Mouse (Mus musculus): ENCODE data around the gene Prss43. TPM values are rescaled to one million over a fixed set of nuclear protein-coding genes. Genes with fewer than 3 reads are reported as not detected.

Prss43 gene
- total and polyA plus RNA-seq, 3 experiments: not detected

Other genes with a start within 250 kb of the Prss43 start
- 0.33 and 0.58 TPM in 2 replicates for gene Nradd, start 202.2 kb upstream of the Prss43 start, total RNA-seq (2012; rRNA removed)
- gene Nradd, start 202.2 kb upstream of the Prss43 start, polyA plus RNA-seq (2012; ENCODE audit: insufficient read depth in 1 of 2, insufficient read length in 2 of 2, low read depth in 1 of 2, low replicate concordance in 2 of 2, missing spikeins in 1 of 2): 1 to 10 TPM in 1 of 2 experiments, not detected in 1; 1.1 TPM
- 7.0 and 9.3 TPM in 2 replicates for gene Nbeal2, start 172.5 kb upstream of the Prss43 start, total RNA-seq (2012; rRNA removed)
- 10 to 100 TPM in 1 of 2 experiments, not detected in 1; 17.2 TPM for gene Nbeal2, start 172.5 kb upstream of the Prss43 start, polyA plus RNA-seq (2012; ENCODE audit: insufficient read depth in 1 of 2, insufficient read length in 2 of 2, low read depth in 1 of 2, low replicate concordance in 2 of 2, missing spikeins in 1 of 2)
- 122 and 129 TPM in 2 replicates for gene Ccdc12, start 170.2 kb upstream of the Prss43 start, total RNA-seq (2012; rRNA removed)
- gene Ccdc12, start 170.2 kb upstream of the Prss43 start, polyA plus RNA-seq (2012; ENCODE audit: insufficient read depth in 1 of 2, insufficient read length in 2 of 2, low read depth in 1 of 2, low replicate concordance in 2 of 2, missing spikeins in 1 of 2): 100 to 1,000 TPM in 1 of 2 experiments, not detected in 1; 112 TPM
- not detected in 2 replicates for gene Myl3, start 84.8 kb upstream of the Prss43 start, total RNA-seq (2012; rRNA removed)
- gene Myl3, start 84.8 kb upstream of the Prss43 start, polyA plus RNA-seq (2012; ENCODE audit: insufficient read depth in 1 of 2, insufficient read length in 2 of 2, low read depth in 1 of 2, low replicate concordance in 2 of 2, missing spikeins in 1 of 2): not detected
- 0.15 and 0.33 TPM in 2 replicates for gene Pth1r, start 79.5 kb upstream of the Prss43 start, total RNA-seq (2012; rRNA removed)
- under 1 TPM in 1 of 2 experiments, not detected in 1; 0.77 TPM for gene Pth1r, start 79.5 kb upstream of the Prss43 start, polyA plus RNA-seq (2012; ENCODE audit: insufficient read depth in 1 of 2, insufficient read length in 2 of 2, low read depth in 1 of 2, low replicate concordance in 2 of 2, missing spikeins in 1 of 2)
- not detected in 2 replicates for gene Prss42, start 28.5 kb upstream of the Prss43 start, total RNA-seq (2012; rRNA removed)
- gene Prss42, start 28.5 kb upstream of the Prss43 start, polyA plus RNA-seq (2012; ENCODE audit: insufficient read depth in 1 of 2, insufficient read length in 2 of 2, low read depth in 1 of 2, low replicate concordance in 2 of 2, missing spikeins in 1 of 2): not detected
- not detected in 2 replicates for gene Prss44, start 12.7 kb upstream of the Prss43 start, total RNA-seq (2012; rRNA removed)
- not detected for gene Prss44, start 12.7 kb upstream of the Prss43 start, polyA plus RNA-seq (2012; ENCODE audit: insufficient read depth in 1 of 2, insufficient read length in 2 of 2, low read depth in 1 of 2, low replicate concordance in 2 of 2, missing spikeins in 1 of 2)
- not detected in 2 replicates for gene Prss45, start 7.9 kb downstream of the Prss43 start, total RNA-seq (2012; rRNA removed)
- not detected for gene Prss45, start 7.9 kb downstream of the Prss43 start, polyA plus RNA-seq (2012; ENCODE audit: insufficient read depth in 1 of 2, insufficient read length in 2 of 2, low read depth in 1 of 2, low replicate concordance in 2 of 2, missing spikeins in 1 of 2)
- gene Prss46, start 17.8 kb downstream of the Prss43 start, total RNA-seq (2012; rRNA removed): not detected in 2 replicates
- not detected for gene Prss46, start 17.8 kb downstream of the Prss43 start, polyA plus RNA-seq (2012; ENCODE audit: insufficient read depth in 1 of 2, insufficient read length in 2 of 2, low read depth in 1 of 2, low replicate concordance in 2 of 2, missing spikeins in 1 of 2)
- not detected in 2 replicates for gene Prss50, start 31.3 kb downstream of the Prss43 start, total RNA-seq (2012; rRNA removed)
- gene Prss50, start 31.3 kb downstream of the Prss43 start, polyA plus RNA-seq (2012; ENCODE audit: insufficient read depth in 1 of 2, insufficient read length in 2 of 2, low read depth in 1 of 2, low replicate concordance in 2 of 2, missing spikeins in 1 of 2): not detected
- gene Als2cl, start 53.2 kb downstream of the Prss43 start, total RNA-seq (2012; rRNA removed): not detected in 2 replicates
- gene Als2cl, start 53.2 kb downstream of the Prss43 start, polyA plus RNA-seq (2012; ENCODE audit: insufficient read depth in 1 of 2, insufficient read length in 2 of 2, low read depth in 1 of 2, low replicate concordance in 2 of 2, missing spikeins in 1 of 2): under 1 TPM in 1 of 2 experiments, not detected in 1; 0.21 TPM
- not detected in 2 replicates for gene Tmie, start 53.4 kb downstream of the Prss43 start, total RNA-seq (2012; rRNA removed)
- not detected for gene Tmie, start 53.4 kb downstream of the Prss43 start, polyA plus RNA-seq (2012; ENCODE audit: insufficient read depth in 1 of 2, insufficient read length in 2 of 2, low read depth in 1 of 2, low replicate concordance in 2 of 2, missing spikeins in 1 of 2)
- gene Fam240a, start 90.2 kb downstream of the Prss43 start, total RNA-seq (2012; rRNA removed): not detected in 2 replicates
- not detected for gene Fam240a, start 90.2 kb downstream of the Prss43 start, polyA plus RNA-seq (2012; ENCODE audit: insufficient read depth in 1 of 2, insufficient read length in 2 of 2, low read depth in 1 of 2, low replicate concordance in 2 of 2, missing spikeins in 1 of 2)
- gene Tdgf1, start 119.5 kb downstream of the Prss43 start, total RNA-seq (2012; rRNA removed): not detected in 2 replicates
- gene Tdgf1, start 119.5 kb downstream of the Prss43 start, polyA plus RNA-seq (2012; ENCODE audit: insufficient read depth in 1 of 2, insufficient read length in 2 of 2, low read depth in 1 of 2, low replicate concordance in 2 of 2, missing spikeins in 1 of 2): not detected
- not detected in 2 replicates for gene Lrrc2, start 124.9 kb downstream of the Prss43 start, total RNA-seq (2012; rRNA removed)
- gene Lrrc2, start 124.9 kb downstream of the Prss43 start, polyA plus RNA-seq (2012; ENCODE audit: insufficient read depth in 1 of 2, insufficient read length in 2 of 2, low read depth in 1 of 2, low replicate concordance in 2 of 2, missing spikeins in 1 of 2): under 1 TPM in 1 of 2 experiments, not detected in 1; 0.07 TPM
- gene Rtp3, start 163.9 kb downstream of the Prss43 start, total RNA-seq (2012; rRNA removed): not detected in 2 replicates
- gene Rtp3, start 163.9 kb downstream of the Prss43 start, polyA plus RNA-seq (2012; ENCODE audit: insufficient read depth in 1 of 2, insufficient read length in 2 of 2, low read depth in 1 of 2, low replicate concordance in 2 of 2, missing spikeins in 1 of 2): not detected
- gene Ltf, start 192.6 kb downstream of the Prss43 start, total RNA-seq (2012; rRNA removed): not detected in 2 replicates
- under 1 TPM in 1 of 2 experiments, not detected in 1; 0.11 TPM for gene Ltf, start 192.6 kb downstream of the Prss43 start, polyA plus RNA-seq (2012; ENCODE audit: insufficient read depth in 1 of 2, insufficient read length in 2 of 2, low read depth in 1 of 2, low replicate concordance in 2 of 2, missing spikeins in 1 of 2)
- 0.19 and 0.23 TPM in 2 replicates for gene Ccrl2, start 230.8 kb downstream of the Prss43 start, total RNA-seq (2012; rRNA removed)
- under 1 TPM in 1 of 2 experiments, not detected in 1; 0.75 TPM for gene Ccrl2, start 230.8 kb downstream of the Prss43 start, polyA plus RNA-seq (2012; ENCODE audit: insufficient read depth in 1 of 2, insufficient read length in 2 of 2, low read depth in 1 of 2, low replicate concordance in 2 of 2, missing spikeins in 1 of 2)